Mouse (Mus musculus): Measurements from ENCODE around the gene Dclre1b. TPM values are rescaled to one million over a fixed set of nuclear protein-coding genes. Genes with fewer than 3 reads are reported as not detected.

The Dclre1b gene
- total RNA-seq, 2 experiments from 2014 or later: 9.0 to 12.2 TPM

DNA sequence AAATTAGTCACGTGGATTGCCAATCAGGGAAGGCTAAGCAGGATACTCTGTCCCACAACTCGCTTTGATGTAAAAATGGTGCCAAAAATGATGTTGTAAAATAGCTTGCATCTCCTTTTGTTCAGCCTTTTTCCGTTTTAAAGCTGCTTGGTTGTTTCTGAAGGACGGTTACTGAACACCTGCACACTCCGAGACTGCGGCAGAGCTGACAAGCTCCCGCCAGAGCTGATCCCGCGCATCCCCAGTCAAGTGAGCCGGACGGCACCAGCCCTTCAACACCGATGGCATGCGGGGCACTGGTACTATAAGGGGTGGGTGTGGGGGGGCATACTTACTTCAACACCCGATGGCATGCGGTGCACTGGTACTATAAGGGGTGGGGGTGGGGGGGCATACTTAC, 35.2 kb downstream of the Dclre1b start:
- no peak for DNase-seq (ENCODE audit: low spot score in 2 of 2)

DNA sequence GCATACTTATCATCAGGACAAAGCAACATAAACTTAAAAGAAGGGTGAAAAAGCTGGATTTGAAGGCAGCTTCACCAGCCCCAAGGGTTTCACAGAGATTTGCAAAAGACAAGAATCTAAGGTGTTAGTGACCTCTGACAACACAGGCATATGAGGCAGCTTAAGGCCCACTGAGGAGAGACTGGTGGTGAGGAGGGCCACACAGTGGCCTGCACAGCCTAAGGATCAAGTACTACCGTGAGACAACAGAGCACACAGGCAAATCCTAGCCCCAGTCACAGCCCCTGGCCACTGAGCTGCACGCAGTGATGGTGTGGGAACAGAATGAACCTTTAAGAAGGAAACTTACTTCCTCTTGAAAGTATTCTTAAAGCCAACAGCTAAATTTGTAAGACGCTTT, 35.7 kb downstream of the Dclre1b start:
- DNase-seq (ENCODE audit: low spot score in 2 of 2): no peak

DNA sequence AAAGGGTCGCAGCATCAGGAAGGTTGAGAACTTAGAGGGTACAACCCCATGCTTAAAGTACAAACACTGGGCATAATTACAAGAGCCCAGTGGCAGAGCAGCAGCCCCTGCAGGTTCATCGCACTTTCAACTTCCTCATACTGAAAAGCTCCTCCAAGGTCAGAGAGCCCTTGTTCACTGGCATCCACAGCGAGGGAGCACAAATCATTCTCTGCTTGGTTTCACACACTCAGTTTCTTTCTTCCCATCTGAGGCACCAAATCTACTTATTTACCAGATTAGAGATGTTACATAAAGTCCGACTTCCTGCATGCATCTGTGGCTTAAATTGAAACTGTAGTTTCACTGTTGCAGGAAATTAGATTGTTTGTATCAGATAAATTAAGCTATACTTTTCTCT, 36.4 kb downstream of the Dclre1b start:
- DNase-seq (ENCODE audit: low spot score in 2 of 2): no peak

DNA sequence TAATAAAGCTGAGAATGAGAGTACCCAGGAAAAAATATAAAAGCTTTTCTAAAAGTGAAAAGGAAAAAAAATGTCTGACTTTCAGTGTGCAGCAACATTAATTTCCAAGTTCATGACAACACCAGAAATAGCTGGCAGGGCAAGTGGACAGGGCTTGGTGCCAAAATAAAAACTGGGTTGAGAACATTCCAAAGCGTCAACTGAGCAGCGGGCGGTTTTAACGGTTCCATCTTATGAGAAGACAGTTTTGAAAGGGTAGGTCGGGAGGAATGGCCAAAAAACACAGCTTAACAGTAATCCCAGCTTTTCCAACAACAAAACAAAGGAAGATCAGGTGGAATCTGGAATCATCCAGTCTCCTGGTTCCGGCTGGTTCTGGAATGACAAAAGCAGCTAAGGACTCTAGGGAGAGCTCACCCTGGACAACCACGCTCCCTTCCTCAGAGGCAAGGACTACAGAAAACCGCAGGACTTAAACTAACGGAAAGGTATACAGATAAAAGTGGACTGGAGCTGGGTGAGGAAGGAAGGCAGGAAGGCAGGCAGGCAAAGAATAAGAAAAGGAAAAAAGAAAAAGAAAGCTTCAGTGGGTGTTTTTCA, 37.6 kb downstream of the Dclre1b start:
- peak in 1 of 2 experiments; percentile 52 for DNase-seq (ENCODE audit: low spot score in 2 of 2)

DNA sequence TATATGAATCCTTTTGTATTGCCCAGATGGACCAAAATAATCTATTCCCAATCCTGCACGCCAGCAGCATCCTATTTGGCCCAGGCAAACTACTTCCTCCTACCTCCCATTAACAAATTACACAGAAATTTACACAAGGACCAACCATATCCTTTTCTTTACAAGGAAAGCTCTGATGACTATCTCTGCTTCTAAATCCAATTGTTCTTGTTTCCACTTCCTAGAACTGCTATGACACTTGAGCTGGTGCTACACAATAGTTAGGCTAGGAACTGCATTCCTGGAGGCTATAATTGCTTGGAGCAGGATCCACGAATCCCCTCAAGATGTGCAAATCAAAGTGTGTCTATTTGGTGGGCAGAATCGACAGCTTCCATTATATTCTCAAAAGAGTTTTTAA, 42.5 kb downstream of the Dclre1b start:
- DNase-seq (ENCODE audit: low spot score in 2 of 2): no peak

DNA sequence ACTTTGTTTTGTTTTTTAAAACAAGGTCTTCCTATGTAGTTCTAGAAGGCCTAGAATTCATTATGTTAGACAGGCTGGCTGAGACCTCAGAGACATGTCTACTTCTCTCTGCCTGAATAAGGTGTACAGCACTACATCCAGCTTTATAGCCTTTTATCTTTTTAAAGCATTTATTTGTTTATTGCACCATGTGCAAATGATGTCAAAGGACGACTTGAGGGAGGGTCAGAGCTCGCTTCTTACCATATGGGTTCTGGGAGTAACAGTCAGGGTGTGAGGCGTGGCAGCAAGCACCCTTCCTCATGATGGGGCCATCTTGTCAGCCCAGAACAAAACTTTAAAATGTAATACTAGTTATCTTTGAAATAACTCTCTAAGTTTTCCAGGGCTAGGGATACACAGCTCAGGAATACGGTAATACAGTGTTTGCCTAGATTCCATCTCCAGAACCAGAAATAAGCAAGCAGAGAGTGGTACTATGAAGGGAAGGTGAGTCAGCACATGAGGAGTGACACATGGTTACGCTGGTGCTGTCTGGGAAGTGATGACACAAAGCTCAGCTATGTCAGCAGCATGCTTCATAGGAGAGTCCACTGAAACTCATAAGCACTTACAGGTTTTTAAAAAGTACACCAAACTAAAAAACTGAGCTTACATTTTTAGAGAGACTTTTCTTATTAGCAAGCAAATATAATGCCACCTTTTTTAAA, 49.8 kb downstream of the Dclre1b start:
- no peak for DNase-seq (ENCODE audit: low spot score in 2 of 2)

DNA sequence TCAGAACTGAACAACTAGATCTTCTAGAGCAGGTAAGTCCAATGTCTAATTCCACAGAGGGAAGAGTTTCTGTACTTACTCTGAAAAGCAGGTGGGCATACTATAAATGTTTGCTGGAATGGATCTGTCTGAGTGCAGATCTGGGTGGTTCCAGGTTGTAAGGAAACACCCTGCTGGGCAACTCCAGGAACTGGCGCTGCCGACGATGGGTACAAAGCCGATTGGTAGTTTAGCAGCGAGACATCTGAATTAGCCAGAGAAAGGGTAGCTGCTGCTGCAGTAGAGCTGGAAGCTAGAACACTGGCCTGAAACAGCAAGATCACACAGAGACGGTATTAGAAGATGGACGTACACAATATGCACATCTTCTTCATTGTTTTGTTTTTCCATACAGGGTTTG, 50.8 kb downstream of the Dclre1b start:
- DNase-seq (ENCODE audit: low spot score in 2 of 2): no peak

DNA sequence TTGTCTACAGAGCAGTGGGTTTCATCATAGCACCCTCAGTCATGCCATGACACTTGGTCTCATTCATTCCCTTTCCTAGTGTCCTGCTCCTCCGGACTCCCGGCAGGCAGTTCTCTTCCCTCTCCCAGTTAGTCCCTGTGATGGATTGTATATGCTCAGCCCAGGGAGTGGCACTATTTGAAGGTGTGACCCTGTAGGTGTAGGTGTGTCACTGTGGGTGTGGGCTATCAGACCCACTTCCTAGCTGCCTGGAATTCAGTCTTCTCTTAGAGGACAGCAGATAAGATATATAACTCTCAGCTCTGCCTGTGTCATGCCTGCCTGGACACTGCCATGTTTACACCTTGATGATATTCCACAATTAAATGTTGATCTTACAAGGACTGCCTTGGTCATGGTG, 52.3 kb downstream of the Dclre1b start:
- no peak for DNase-seq (ENCODE audit: low spot score in 2 of 2)

DNA sequence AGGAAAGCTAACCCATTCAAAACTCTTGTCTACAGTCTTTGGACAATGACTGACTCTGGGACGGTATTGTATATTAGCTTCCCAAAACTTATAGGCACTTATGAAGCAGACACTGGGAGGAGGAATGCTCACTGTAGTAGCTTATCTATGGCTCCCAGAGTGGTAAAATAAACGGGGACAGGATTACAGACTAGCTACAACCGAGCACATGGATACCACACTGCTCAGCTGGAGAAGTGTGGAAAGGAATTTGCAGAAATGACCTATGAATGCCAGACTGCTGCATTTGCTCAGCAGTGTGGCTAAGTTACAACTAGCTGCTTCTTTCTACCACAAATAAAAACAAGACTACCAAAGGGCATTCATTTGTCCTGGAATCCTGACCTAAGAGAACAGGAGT, 53.9 kb downstream of the Dclre1b start:
- DNase-seq (ENCODE audit: low spot score in 2 of 2): no peak

DNA sequence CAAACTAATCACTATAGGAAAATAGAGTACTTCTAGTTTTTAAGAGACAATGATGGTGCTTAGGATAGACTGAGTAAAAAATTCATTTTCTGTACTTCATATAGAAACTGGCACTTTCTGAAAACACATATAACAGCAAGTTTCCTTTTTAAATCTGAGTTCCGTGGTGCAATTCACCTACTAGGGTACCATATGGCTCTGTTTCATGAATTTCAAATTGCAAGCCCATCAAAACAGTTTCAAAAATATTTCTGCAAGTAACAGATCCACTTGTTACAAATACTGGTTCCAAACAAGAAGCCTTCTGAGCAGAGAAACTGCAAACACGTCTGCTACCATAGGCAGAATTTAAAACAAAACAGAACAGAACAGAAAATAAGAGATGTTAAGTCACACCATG, 57.7 kb downstream of the Dclre1b start:
- no peak for DNase-seq (ENCODE audit: low spot score in 2 of 2)

Other genes starting within 250 kb of the Dclre1b start
- gene Syt6, start 234.2 kb downstream of the Dclre1b start, total RNA-seq (2021): 1 to 10 TPM; 6.4 to 8.5 TPM
- gene Atg4a-ps, start 163.4 kb downstream of the Dclre1b start, total RNA-seq (2021): 1 to 10 TPM in 1 of 2 experiments, under 1 TPM in 1; 0.18 to 1.2 TPM
- 10 to 100 TPM; 12.0 to 14.1 TPM for gene Olfml3, start 71.4 kb downstream of the Dclre1b start, total RNA-seq (2021)
- gene Gm10964, start 70.1 kb downstream of the Dclre1b start, total RNA-seq (2021): not detected
- gene Hipk1, start 17.9 kb downstream of the Dclre1b start, total RNA-seq (2021): 100 to 1,000 TPM; 131 to 137 TPM
- 10 to 100 TPM; 11.4 to 12.6 TPM for gene Ap4b1, start 76 bp upstream of the Dclre1b start, total RNA-seq (2021)
- gene Gm43064, start 129 bp upstream of the Dclre1b start, total RNA-seq (2021): under 1 TPM; 0.42 to 0.79 TPM
- gene Bcl2l15, start 23.2 kb upstream of the Dclre1b start, total RNA-seq (2021): 1 to 10 TPM; 1.1 to 1.4 TPM
- gene Ptpn22, start 50.4 kb upstream of the Dclre1b start, total RNA-seq (2021): under 1 TPM; 0.68 to 0.89 TPM
- gene Rsbn1, start 104.7 kb upstream of the Dclre1b start, total RNA-seq (2021): 10 to 100 TPM; 22.1 to 25.9 TPM
- gene Phtf1, start 158.7 kb upstream of the Dclre1b start, total RNA-seq (2021): 10 to 100 TPM; 42.4 to 43.7 TPM